Mouse (Mus musculus) NIH3T3 (cell line): ENCODE data around the gene Ccdc92b.

Source experiments
- DNase-seq: peaks from one replicate; pipeline ENCODE4 v3.0.0-alpha.2; 2012; ENCODE audit warnings: low read depth

Gene Ccdc92b

GRCm38 (mm10) chr11:74652791-74653191 is 33.4 kb downstream of the Ccdc92b start:
- no peak for DNase-seq

- DNase-seq = no peak
Observed at GRCm38 (mm10) chr11:74653385-74653784, 34.0 kb downstream of the Ccdc92b start.

- peak; percentile 58 for DNase-seq
Observed at GRCm38 (mm10) chr11:74655941-74656340, 36.5 kb downstream of the Ccdc92b start.

- no peak for DNase-seq
Observed at GRCm38 (mm10) chr11:74660336-74660735, 40.9 kb downstream of the Ccdc92b start.

GRCm38 (mm10) chr11:74661641-74662040 is 42.2 kb downstream of the Ccdc92b start:
- no peak for DNase-seq

GRCm38 (mm10) chr11:74662221-74662620 is 42.8 kb downstream of the Ccdc92b start:
- no peak for DNase-seq

GRCm38 (mm10) chr11:74664279-74664678 is 44.9 kb downstream of the Ccdc92b start:
- DNase-seq = no peak

GRCm38 (mm10) chr11:74664906-74665305 is 45.5 kb downstream of the Ccdc92b start:
- no peak for DNase-seq

- DNase-seq = no peak
Observed at GRCm38 (mm10) chr11:74665631-74666283, 46.4 kb downstream of the Ccdc92b start.

GRCm38 (mm10) chr11:74666284-74666652 is 46.9 kb downstream of the Ccdc92b start:
- DNase-seq = no peak

GRCm38 (mm10) chr11:74666776-74667581 is 47.6 kb downstream of the Ccdc92b start:
- no peak for DNase-seq

- no peak for DNase-seq
Observed at GRCm38 (mm10) chr11:74667582-74668010, 48.2 kb downstream of the Ccdc92b start.

GRCm38 (mm10) chr11:74668466-74668865 is 49.1 kb downstream of the Ccdc92b start:
- DNase-seq = no peak

- DNase-seq = no peak
Observed at GRCm38 (mm10) chr11:74668971-74669370, 49.6 kb downstream of the Ccdc92b start.

- no peak for DNase-seq
Observed at GRCm38 (mm10) chr11:74670151-74670550, 50.7 kb downstream of the Ccdc92b start.

- no peak for DNase-seq
Observed at GRCm38 (mm10) chr11:74671013-74671412, 51.6 kb downstream of the Ccdc92b start.

GRCm38 (mm10) chr11:74671839-74672238 is 52.4 kb downstream of the Ccdc92b start:
- DNase-seq = no peak

GRCm38 (mm10) chr11:74672901-74673513 is 53.6 kb downstream of the Ccdc92b start:
- no peak for DNase-seq

- DNase-seq = no peak
Observed at GRCm38 (mm10) chr11:74673561-74673960, 54.2 kb downstream of the Ccdc92b start.

- DNase-seq = no peak
Observed at GRCm38 (mm10) chr11:74674713-74675112, 55.3 kb downstream of the Ccdc92b start.

GRCm38 (mm10) chr11:74675156-74675555 is 55.8 kb downstream of the Ccdc92b start:
- peak; percentile 38 for DNase-seq
